Mouse (Mus musculus) CH12.LX (cell line): ENCODE measurements around the gene Map2k7. TPM values are rescaled to one million over a fixed set of nuclear protein-coding genes. Genes with fewer than 3 reads are reported as not detected.
A peak's percentile ranks its signal among the peaks of the same experiment; 100 is the strongest.

Source experiments
- DNase-seq: peaks from one replicate; pipeline ENCODE4 v3.0.0-alpha.2; 2013; ENCODE audit errors: extremely low read depth
- H3K27ac ChIP-seq: 2 replicates; pipeline ENCODE4 v1.5.1; 2012; ENCODE audit warnings: low read depth, mild to moderate bottlenecking, control low read depth, moderate library complexity; ENCODE audit not compliant: insufficient read depth
- H3K27me3 ChIP-seq: replicated peaks from 2 replicates; pipeline ENCODE3; 2012; ENCODE audit warnings: inconsistent platforms
- H3K36me3 ChIP-seq, 2 experiments: replicated peaks in 1 of 2; 2 replicates each; pipeline versions ENCODE3 to v1.6.1; 2012; ENCODE audit warnings: inconsistent platforms in 1 of 2, low read length in 1 of 2, mild to moderate bottlenecking in 1 of 2, mixed read lengths in 1 of 2, moderate library complexity in 1 of 2; ENCODE audit not compliant: control insufficient read depth in 1 of 2, insufficient read depth in 1 of 2
- H3K4me1 ChIP-seq, 2 experiments: 2 replicates each; pipeline ENCODE4 v1.6.1; 2012; ENCODE audit warnings: inconsistent platforms in 1 of 2, moderate library complexity in 1 of 2; ENCODE audit not compliant: insufficient read depth in 2 of 2, control insufficient read depth in 1 of 2
- H3K4me2 ChIP-seq: 2 replicates; pipeline ENCODE4 v1.6.1; 2012; ENCODE audit warnings: low read depth, mild to moderate bottlenecking, control low read depth; ENCODE audit not compliant: poor library complexity, insufficient read depth, severe bottlenecking
- H3K4me3 ChIP-seq, 3 experiments: fragments of 150-350 bp in 1 of 3; sonication (generic) in 1 of 3; replicated peaks in 1 of 3; 2 replicates each; pipeline versions ENCODE3 to v1.5.1; 2011 to 2012; ENCODE audit warnings: low read depth in 2 of 3, low read length in 2 of 3, mild to moderate bottlenecking in 2 of 3, moderate library complexity in 2 of 3, control low read depth in 1 of 3, improper control_type of control experiment in 1 of 3, inconsistent platforms in 1 of 3, mixed read lengths in 1 of 3; ENCODE audit not compliant: poor library complexity in 1 of 3
- H3K79me2 ChIP-seq: replicated peaks from 2 replicates; pipeline ENCODE4 v1.6.1; 2012; ENCODE audit warnings: mild to moderate bottlenecking, moderate library complexity; ENCODE audit not compliant: control insufficient read depth, poor library complexity, insufficient read depth, severe bottlenecking; ENCODE audit errors: extremely low read depth
- H3K9ac ChIP-seq: 2 replicates; pipeline ENCODE4 v1.6.1; 2012; ENCODE audit warnings: low read depth, mild to moderate bottlenecking, control low read depth, moderate library complexity; ENCODE audit not compliant: insufficient read depth
- H3K9me3 ChIP-seq: replicated peaks from 2 replicates; pipeline ENCODE3; 2012; ENCODE audit warnings: low read length, inconsistent platforms, mixed read lengths
- EP300 ChIP-seq: IDR thresholded peaks from 2 replicates; pipeline ENCODE4 v1.6.1; 2011; ENCODE audit warnings: low read length, improper control_type of control experiment
- ETS1 ChIP-seq: conservative IDR thresholded peaks from 2 replicates; pipeline ENCODE4 v1.6.1; 2012; ENCODE audit warnings: low read depth, mild to moderate bottlenecking, inconsistent platforms, low read length, improper control_type of control experiment, moderate library complexity
- IRF4 ChIP-seq: IDR thresholded peaks from 2 replicates; pipeline ENCODE4 v1.6.1; 2014; ENCODE audit warnings: low read depth, mild to moderate bottlenecking, inconsistent platforms, low read length, improper control_type of control experiment
- KAT2A ChIP-seq: IDR thresholded peaks from 2 replicates; pipeline ENCODE4 v1.6.1; 2012; ENCODE audit warnings: low read length, improper control_type of control experiment, inconsistent platforms; ENCODE audit not compliant: insufficient replicate concordance
- MAX ChIP-seq: IDR thresholded peaks from 2 replicates; pipeline ENCODE4 v1.6.1; 2011; ENCODE audit warnings: low read length, improper control_type of control experiment
- MAZ ChIP-seq: IDR thresholded peaks from 2 replicates; pipeline ENCODE4 v1.6.1; 2012; ENCODE audit warnings: low read depth, mild to moderate bottlenecking, inconsistent platforms, low read length, improper control_type of control experiment, moderate library complexity
- MEF2A ChIP-seq: IDR thresholded peaks from 2 replicates; pipeline ENCODE4 v1.6.1; 2014; ENCODE audit warnings: low read depth, mild to moderate bottlenecking, inconsistent platforms, low read length, improper control_type of control experiment, borderline replicate concordance
- MYC ChIP-seq: IDR thresholded peaks from 2 replicates; pipeline ENCODE4 v1.6.1; 2011; ENCODE audit warnings: low read depth, mild to moderate bottlenecking, improper control_type of control experiment, low read length
- NELFE ChIP-seq: IDR thresholded peaks from 2 replicates; pipeline ENCODE4 v1.6.1; 2011; ENCODE audit warnings: low read depth, low read length, improper control_type of control experiment
- POLR2AphosphoS2 ChIP-seq: IDR thresholded peaks from 2 replicates; pipeline ENCODE4 v1.6.1; 2011; ENCODE audit warnings: low read depth, low read length, improper control_type of control experiment
- RAD21 ChIP-seq: IDR thresholded peaks from 2 replicates; pipeline ENCODE4 v1.6.1; 2011; ENCODE audit warnings: low read depth, mild to moderate bottlenecking, low read length, improper control_type of control experiment, moderate library complexity
- RCOR1 ChIP-seq: conservative IDR thresholded peaks from 2 replicates; pipeline ENCODE4 v1.6.1; 2012; ENCODE audit warnings: low read depth, mild to moderate bottlenecking, inconsistent platforms, low read length, improper control_type of control experiment
- SMC3 ChIP-seq: IDR thresholded peaks from 2 replicates; pipeline ENCODE4 v1.6.1; 2011; ENCODE audit warnings: low read depth, low read length, improper control_type of control experiment
- UBTF ChIP-seq: IDR thresholded peaks from 2 replicates; pipeline ENCODE4 v1.6.1; 2012; ENCODE audit warnings: low read depth, mild to moderate bottlenecking, inconsistent platforms, low read length, improper control_type of control experiment, moderate library complexity
- USF1 ChIP-seq: IDR thresholded peaks from 2 replicates; pipeline ENCODE4 v1.6.1; 2014; ENCODE audit warnings: low read depth, mild to moderate bottlenecking, inconsistent platforms, low read length, improper control_type of control experiment
- ZKSCAN1 ChIP-seq: IDR thresholded peaks from 2 replicates; pipeline ENCODE4 v1.6.1; 2012; ENCODE audit warnings: low read depth, inconsistent platforms, low read length, improper control_type of control experiment, borderline replicate concordance
- ZMIZ1 ChIP-seq: IDR thresholded peaks from 2 replicates; pipeline ENCODE4 v1.6.1; 2012; ENCODE audit warnings: low read depth, mild to moderate bottlenecking, inconsistent platforms, low read length, improper control_type of control experiment
- dilution Hi-C: fragments of 300-500 bp; cut with MboI; formaldehyde crosslinking; loops from 2 replicates; pipeline ENCODE4 v1.14.3; 2020; ENCODE audit warnings: low sequenced_read_pairs; ENCODE audit not compliant: extremely low pct_unique_long_range_greater_than_20kb, extremely low pct_ligation_motif_present
- in situ Hi-C: fragments of 300-500 bp; cut with MboI; formaldehyde crosslinking; loops from 3 replicates; pipeline ENCODE4 v1.14.3; 2019; ENCODE audit warnings: low sequenced_read_pairs, low pct_ligation_motif_present, low pct_unique_long_range_greater_than_20kb, mixed read lengths
- polyA plus RNA-seq: library from polyadenylated mRNA; unstranded; fragments of >175 nt; gene quantifications from 2 replicates; pipeline ENCODE4 v1.2.1, GENCODE M21; 2012; ENCODE audit warnings: low read depth; ENCODE audit not compliant: insufficient read length
- total RNA-seq, 2 experiments: library from RNA; depleted of rRNA; stranded (reverse); fragments of 300-350 nt in 1 of 2; fragments of >200 nt in 1 of 2; gene quantifications; 2 replicates each; pipeline ENCODE4 v1.2.3; 2012 to 2014

The Map2k7 gene
- total and polyA plus RNA-seq, 3 experiments = 11.8 to 74.0 (median 18.1) TPM

DNA sequence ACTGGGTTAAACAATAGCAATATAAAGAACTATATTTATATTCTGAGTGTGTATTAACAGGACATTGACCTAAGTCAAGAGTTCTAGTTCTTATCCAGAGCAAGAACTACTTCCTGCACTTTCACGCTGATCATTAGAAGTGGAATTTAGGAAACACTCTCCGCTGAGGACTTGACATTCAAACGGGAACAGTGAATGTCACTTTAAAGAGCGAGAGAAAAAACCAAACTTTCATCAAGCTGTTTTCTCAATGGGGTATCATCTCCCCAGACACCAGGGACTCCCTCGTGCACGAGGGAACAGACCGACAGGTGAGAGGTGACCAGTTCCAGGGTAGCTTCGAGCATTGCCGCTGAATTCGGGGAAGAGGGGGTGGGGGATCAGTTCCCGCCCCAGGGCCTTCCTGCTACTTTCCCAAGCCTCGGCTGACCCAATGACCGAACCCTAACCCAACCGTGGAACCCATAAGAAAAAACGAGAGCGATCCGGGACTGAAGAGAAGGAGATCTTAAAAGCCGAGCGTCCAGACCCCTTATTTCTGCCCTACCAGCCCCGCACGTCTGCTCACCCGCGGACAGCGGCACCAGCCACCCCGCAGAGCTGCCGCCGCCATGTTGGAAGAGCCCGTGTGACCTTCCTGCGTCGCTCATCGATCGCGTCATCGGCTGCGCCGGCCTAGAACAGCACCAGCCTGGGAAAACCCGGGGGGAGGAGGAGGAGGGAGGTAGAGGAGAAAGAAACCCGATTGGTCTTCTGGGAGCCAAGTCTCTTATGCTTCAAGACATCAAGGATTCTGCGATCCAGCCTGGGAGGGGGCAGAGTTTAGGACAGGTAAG is 37.0 kb downstream of the Map2k7 start, which contains the start of gene Timm44 (continued):
- TF ChIP-seq ZKSCAN1 (no peak), MAZ (peak; percentile 99), KAT2A (peak; percentile 81; the same call in 1 of the 2 replicates), ZMIZ1 (peak; percentile 28; the same call in 1 of the 2 replicates), RCOR1 (no peak), UBTF (0 out of 2 replicates have a peak, but pooled peaks have one; percentile 54), RAD21 (no peak), IRF4 (peak; percentile 63), EP300 (no peak), NELFE (peak; percentile 79), POLR2AphosphoS2 (peak; percentile 69; the same call in 1 of the 2 replicates), MEF2A (peak; percentile 64; the same call in 1 of the 2 replicates)

DNA sequence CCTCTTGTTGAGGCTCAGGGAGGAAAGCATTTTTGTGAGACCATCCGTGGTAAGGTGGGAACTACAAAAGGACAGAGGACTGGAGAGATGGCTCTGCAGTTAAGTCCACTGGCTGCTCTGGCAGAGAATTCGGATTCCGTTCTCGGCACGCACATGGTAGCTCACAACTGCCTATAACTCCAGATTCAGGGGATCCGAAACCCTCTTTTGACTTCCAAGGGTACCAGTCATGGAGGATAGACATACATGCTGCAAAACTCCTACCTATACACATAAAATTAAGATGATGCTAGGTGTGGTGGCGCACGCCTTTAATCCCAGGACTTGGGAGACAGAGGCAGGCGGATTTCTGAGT is 37.5 kb downstream of the Map2k7 start:
- H3K9me3 ChIP-seq = no peaks in the 10 kb centered on the region
- H3K4me3 ChIP-seq = peak overlapping the region; percentile 89 to 99 (median 93)
- dilution Hi-C loops = no loop called here
- H3K36me3 ChIP-seq = peaks cover 19 to 31% of the 10 kb centered on the region in 2 experiments
- no peak for DNase-seq
- H3K27me3 ChIP-seq = no peaks in the 10 kb centered on the region
- H3K9ac ChIP-seq = peak overlapping the region; percentile 54
- H3K4me2 ChIP-seq = peak overlapping the region; percentile 51; the same call in 1 of the 2 replicates
- H3K27ac ChIP-seq = no peak overlapping the region
- H3K79me2 ChIP-seq = peaks cover 25% of the 10 kb centered on the region
- in situ Hi-C loops = no loop called here
- peaks cover 4 to 24% of the 10 kb centered on the region in 2 experiments; a peak in 3 of 4 replicates for H3K4me1 ChIP-seq
- 0 out of 2 replicates have a peak, but pooled peaks have one; percentile 52 for TF ChIP-seq MAX
- no peak for TF ChIP-seq USF1
- no peak for TF ChIP-seq SMC3
- no peak for TF ChIP-seq ETS1
- TF ChIP-seq MYC = 0 out of 2 replicates have a peak, but pooled peaks have one; percentile 6
- peak; percentile 0; the same call in 1 of the 2 replicates for TF ChIP-seq MEF2A
